Mouse (Mus musculus) limb, embryonic 11.5 days (tissue): ENCODE data around the gene Capn3. TPM values are rescaled to one million over a fixed set of nuclear protein-coding genes. Genes with fewer than 3 reads are reported as not detected.

Source experiments
- ATAC-seq: fragments of 200-750 bp; cut with Nextera tagmentation; 2 replicates; pipeline ENCODE4 v1.8.0; 2017; ENCODE audit warnings: low read depth; ENCODE audit not compliant: insufficient number of reproducible peaks, low FRiP score, low TSS enrichment
- DNase-seq: peaks from one replicate; pipeline ENCODE4 v3.0.0-alpha.2; 2015; ENCODE audit warnings: low spot score
- H3K27ac ChIP-seq: fragments of 300-500 bp; sonication (generic); replicated peaks from 2 replicates; pipeline ENCODE4 v1.5.1; 2014; ENCODE audit warnings: low read depth, mild to moderate bottlenecking, low read length
- H3K27me3 ChIP-seq: fragments of 300-500 bp; sonication (generic); 2 replicates; pipeline ENCODE4 v1.6.1; 2014; ENCODE audit warnings: mild to moderate bottlenecking, low read length, mixed read lengths; ENCODE audit not compliant: control insufficient read depth, insufficient read depth
- H3K36me3 ChIP-seq: fragments of 300-500 bp; sonication (generic); 2 replicates; pipeline ENCODE4 v1.6.1; 2014; ENCODE audit warnings: mild to moderate bottlenecking, low read length, moderate library complexity, mixed read lengths; ENCODE audit not compliant: control insufficient read depth, insufficient read depth
- H3K4me1 ChIP-seq: fragments of 300-500 bp; sonication (generic); 2 replicates; pipeline ENCODE4 v1.6.1; 2014; ENCODE audit warnings: low read length, mixed read lengths; ENCODE audit not compliant: control insufficient read depth, insufficient read depth
- H3K4me2 ChIP-seq: fragments of 300-500 bp; sonication (generic); 2 replicates; pipeline ENCODE4 v1.6.1; 2014; ENCODE audit warnings: low read depth, mild to moderate bottlenecking, moderate library complexity; ENCODE audit not compliant: severe bottlenecking
- H3K4me3 ChIP-seq: fragments of 300-500 bp; sonication (generic); 2 replicates; pipeline ENCODE4 v1.5.1; 2014; ENCODE audit warnings: low read depth, low read length
- H3K9ac ChIP-seq: fragments of 300-500 bp; sonication (generic); 2 replicates; pipeline ENCODE4 v1.6.1; 2014; ENCODE audit warnings: mild to moderate bottlenecking, low read length
- H3K9me3 ChIP-seq: fragments of 300-500 bp; sonication (generic); 2 replicates; pipeline ENCODE4 v1.6.1; 2016; ENCODE audit warnings: low read length; ENCODE audit not compliant: control insufficient read depth
- WGBS: fragments of 180-500 bp; shearing (Covaris S2); extraction: QIAGEN DNeasy Blood & Tissue Kit; methylation state at CpG from one replicate; pipeline ENCODE4 v1.1.7; 2014; 5-methylcytosine and 5-hydroxymethylcytosine counted together
- polyA plus RNA-seq: library from polyadenylated mRNA; unstranded; fragments of >200 nt; fragmentation: Nextera tagmentation; extraction: Ambion mirVana; gene quantifications from 2 replicates; pipeline ENCODE4 v1.2.1, GENCODE M21; 2014

Capn3 gene
- polyA plus RNA-seq, 1 experiment from 2014 or later: 0.95 TPM

DNA sequence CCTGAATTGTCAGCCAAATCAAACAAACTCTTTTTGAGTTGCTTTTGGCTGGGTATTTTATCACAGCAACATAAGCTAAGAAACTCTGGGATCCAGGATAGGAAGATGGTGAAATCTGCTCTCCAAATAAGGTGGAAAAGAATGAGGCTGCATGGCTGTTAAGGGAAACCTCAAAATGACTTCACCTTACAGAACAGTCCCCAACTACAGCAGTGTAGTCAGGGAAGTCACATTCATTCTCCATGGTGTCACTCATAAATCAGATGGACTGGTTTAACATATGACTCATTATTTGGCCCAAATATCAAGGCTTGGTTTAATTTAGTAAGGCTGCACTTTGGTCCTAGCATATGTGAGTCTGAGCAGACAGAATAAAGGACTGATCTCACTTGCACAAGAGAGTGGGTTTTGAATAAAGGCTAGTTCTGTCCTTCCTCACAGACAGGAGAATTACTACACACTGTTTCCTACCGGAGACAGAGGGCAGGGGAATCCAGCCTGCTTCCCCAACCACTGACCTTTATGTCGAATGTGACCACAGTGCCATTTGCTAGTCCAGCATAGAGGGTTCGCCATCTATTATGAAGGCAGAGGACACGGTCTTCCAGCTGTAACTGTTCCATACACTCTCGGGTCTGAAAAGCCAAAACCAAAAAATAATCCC lies 62.9 kb downstream of the Capn3 start:
- no peaks in the 10 kb centered on the region for H3K4me1 ChIP-seq
- H3K9ac ChIP-seq: no peak overlapping the region
- no peak overlapping the region for H3K27ac ChIP-seq
- H3K9me3 ChIP-seq: no peaks in the 10 kb centered on the region
- ATAC-seq: no peak
- H3K27me3 ChIP-seq: no peaks in the 10 kb centered on the region
- H3K4me3 ChIP-seq: no peak overlapping the region
- 93% methylated on average over 5 of the region's 5 CpGs for WGBS
- H3K36me3 ChIP-seq: peaks cover 23% of the 10 kb centered on the region
- no peak for DNase-seq
- H3K4me2 ChIP-seq: no peak overlapping the region

DNA sequence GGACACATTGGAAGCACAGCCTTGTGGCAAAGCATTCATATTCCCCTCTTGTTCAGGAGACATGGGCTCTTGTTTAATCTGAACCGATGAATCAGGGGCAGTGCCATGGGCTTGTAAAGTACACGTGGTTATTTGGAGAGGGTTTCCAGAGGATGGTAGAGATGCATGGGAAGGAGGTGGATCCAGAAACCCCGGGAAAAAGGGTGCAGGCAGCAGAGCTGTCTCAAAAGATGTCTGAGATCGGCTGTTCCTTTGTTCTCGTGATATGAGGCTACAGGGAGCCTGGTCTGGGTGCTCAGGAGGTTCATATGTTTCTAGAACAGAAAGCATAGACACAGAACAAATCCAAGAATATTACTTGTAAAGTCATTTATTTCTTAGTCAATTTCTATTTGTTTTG lies 71.0 kb downstream of the Capn3 start:
- H3K27me3 ChIP-seq: no peaks in the 10 kb centered on the region
- WGBS: 91% methylated on average over 5 of the region's 5 CpGs
- no peak for DNase-seq
- H3K36me3 ChIP-seq: peaks cover 18% of the 10 kb centered on the region; the same call in 1 of the 2 replicates
- H3K4me3 ChIP-seq: no peak overlapping the region
- no peak overlapping the region for H3K4me2 ChIP-seq
- no peak overlapping the region for H3K27ac ChIP-seq
- no peaks in the 10 kb centered on the region for H3K4me1 ChIP-seq
- no peak overlapping the region for H3K9ac ChIP-seq
- no peak for ATAC-seq
- H3K9me3 ChIP-seq: no peaks in the 10 kb centered on the region

DNA sequence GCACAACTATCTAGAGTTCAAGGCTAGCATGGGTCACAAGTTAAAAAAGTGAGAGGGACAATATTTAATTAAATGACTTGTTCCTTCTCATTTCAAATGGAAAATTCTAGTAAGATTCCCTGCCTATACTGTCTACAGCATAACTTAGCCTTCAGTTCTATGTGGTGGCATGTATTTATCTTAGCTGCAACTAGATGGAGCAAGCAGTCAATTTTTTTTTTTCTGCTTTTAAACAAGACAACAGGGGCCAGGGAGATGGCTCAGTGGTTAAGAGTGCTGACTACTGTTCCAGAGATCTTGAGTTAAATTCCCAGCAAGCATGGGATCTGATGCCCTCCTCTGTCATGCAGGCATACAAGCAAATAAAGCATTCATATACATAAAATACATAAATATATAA lies 73.7 kb downstream of the Capn3 start:
- Histone ChIP-seq H3K4me2 (no peak overlapping the region), H3K9ac (no peak overlapping the region), H3K4me1 (no peaks in the 10 kb centered on the region), H3K27me3 (no peaks in the 10 kb centered on the region), H3K36me3 (peaks cover 23% of the 10 kb centered on the region), H3K4me3 (no peak overlapping the region), H3K9me3 (no peaks in the 10 kb centered on the region), H3K27ac (no peak overlapping the region)
- no peak for DNase-seq
- no peak for ATAC-seq

DNA sequence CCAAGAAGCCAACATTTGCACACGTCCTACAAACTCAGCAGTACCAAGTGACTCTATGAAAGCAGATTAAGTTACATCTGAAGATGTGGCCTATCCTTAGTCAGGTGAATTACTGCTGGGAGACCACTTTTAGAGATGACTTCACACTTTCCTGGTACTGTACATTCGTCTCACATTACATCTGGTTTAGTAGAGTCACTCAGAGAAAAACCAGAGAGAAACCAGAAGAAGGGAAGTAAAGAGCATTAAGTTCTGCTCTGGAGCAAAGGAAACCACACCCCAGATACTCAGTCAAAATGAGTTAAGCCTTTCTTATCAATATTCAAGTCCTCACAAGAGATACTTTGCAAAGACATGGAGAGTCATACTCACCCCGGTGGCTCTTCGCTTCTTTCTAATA lies 75.4 kb downstream of the Capn3 start:
- no peaks in the 10 kb centered on the region for H3K27me3 ChIP-seq
- no peak overlapping the region for H3K9ac ChIP-seq
- no peak overlapping the region for H3K4me3 ChIP-seq
- DNase-seq (no peak), ATAC-seq (no peak)
- no peaks in the 10 kb centered on the region for H3K4me1 ChIP-seq
- H3K4me2 ChIP-seq: no peak overlapping the region
- no peak overlapping the region for H3K27ac ChIP-seq
- no peaks in the 10 kb centered on the region for H3K9me3 ChIP-seq
- 88% methylated on average over 4 of the region's 4 CpGs for WGBS
- peaks cover 28% of the 10 kb centered on the region for H3K36me3 ChIP-seq

DNA sequence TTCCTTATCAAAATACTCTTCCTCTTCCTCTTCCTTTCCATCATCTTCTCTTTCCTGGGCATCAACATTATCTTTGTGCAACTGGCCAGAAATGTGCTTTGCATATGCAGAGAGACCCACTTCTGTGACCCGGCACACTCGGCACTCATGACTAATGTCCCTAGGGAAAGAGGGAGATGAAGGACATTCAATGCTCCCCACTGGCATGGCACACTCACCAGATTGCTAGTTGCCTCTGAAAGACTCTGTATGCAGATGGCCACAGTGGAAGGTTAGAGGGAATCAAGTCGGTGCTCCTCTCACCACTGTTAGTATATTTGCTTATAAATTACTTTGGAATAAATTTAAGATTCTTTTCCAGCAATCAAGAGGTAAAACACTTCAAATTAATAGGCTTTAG lies 83.5 kb downstream of the Capn3 start:
- Histone ChIP-seq H3K4me1 (no peaks in the 10 kb centered on the region), H3K4me3 (no peak overlapping the region), H3K9me3 (no peaks in the 10 kb centered on the region), H3K4me2 (no peak overlapping the region), H3K36me3 (peaks cover 9% of the 10 kb centered on the region; the same call in 1 of the 2 replicates), H3K27ac (no peak overlapping the region), H3K27me3 (no peaks in the 10 kb centered on the region), H3K9ac (no peak overlapping the region)
- 83% methylated on average over 3 of the region's 3 CpGs for WGBS
- DNase-seq (no peak), ATAC-seq (no peak)

DNA sequence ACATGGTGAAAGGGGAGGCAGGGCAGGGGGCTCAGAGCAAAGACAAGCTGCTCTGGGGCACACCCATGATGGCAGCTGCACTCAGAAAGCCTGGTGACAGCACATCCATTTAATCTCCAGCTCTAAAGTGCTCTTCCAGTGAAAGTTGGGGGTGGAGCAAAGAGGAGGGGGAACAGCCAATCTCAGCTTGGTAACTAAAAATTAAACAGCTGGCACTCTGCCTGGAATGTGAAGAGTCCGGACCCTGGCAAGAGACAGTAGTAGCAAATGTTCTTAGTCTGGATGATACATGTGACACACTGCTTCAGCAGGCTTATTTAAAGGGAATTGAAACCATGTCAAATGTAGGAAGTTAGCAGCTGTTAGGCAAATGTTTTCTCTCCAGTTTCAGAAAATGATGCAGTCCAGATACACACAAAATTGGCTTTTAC lies 84.0 kb downstream of the Capn3 start:
- H3K4me1 ChIP-seq: no peaks in the 10 kb centered on the region
- DNase-seq (no peak), ATAC-seq (no peak)
- H3K9ac ChIP-seq: no peak overlapping the region
- no peak overlapping the region for H3K4me2 ChIP-seq
- peaks cover 9% of the 10 kb centered on the region; the same call in 1 of the 2 replicates for H3K36me3 ChIP-seq
- no peaks in the 10 kb centered on the region for H3K27me3 ChIP-seq
- no peak overlapping the region for H3K27ac ChIP-seq
- H3K4me3 ChIP-seq: no peak overlapping the region
- H3K9me3 ChIP-seq: no peaks in the 10 kb centered on the region
- WGBS: 71% methylated on average over 1 of the region's 1 CpGs

DNA sequence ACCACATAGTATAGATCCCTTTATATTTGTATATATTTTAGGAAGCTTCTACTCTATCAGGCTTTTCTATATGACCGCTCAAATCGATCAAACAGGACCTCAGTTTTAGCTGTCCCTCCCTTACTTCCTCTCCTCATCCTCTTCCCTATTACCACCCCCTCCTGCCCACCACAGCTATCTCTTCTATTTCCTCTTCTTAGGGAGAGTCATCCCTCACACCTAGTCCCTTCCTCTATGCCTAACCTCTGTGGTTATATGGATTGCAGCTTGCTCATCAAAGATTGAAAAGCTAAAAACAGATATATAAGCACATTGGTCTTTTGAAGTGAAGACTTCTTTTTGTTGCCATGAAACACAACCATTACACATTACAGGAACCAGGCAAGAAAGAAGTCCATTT lies 88.9 kb downstream of the Capn3 start:
- Histone ChIP-seq H3K4me2 (no peak overlapping the region), H3K4me1 (no peaks in the 10 kb centered on the region), H3K4me3 (no peak overlapping the region), H3K27ac (no peak overlapping the region), H3K36me3 (peaks cover 2% of the 10 kb centered on the region; the same call in 1 of the 2 replicates), H3K9me3 (no peaks in the 10 kb centered on the region), H3K27me3 (no peaks in the 10 kb centered on the region), H3K9ac (no peak overlapping the region)
- no peak for ATAC-seq
- DNase-seq: no peak
- WGBS: 100% methylated on average over 2 of the region's 2 CpGs
